Mouse (Mus musculus) spleen, embryonic (tissue): ENCODE results near the gene Bcor.

Source experiments
- CTCF ChIA-PET: fragments of 350-600 bp; sonication (Branson Sonifier 250); formaldehyde crosslinking; loops from one replicate; lab custom pipeline; 2022; lab: Charles Lee

Gene Bcor

GRCm38 (mm10) chrX:12072721-12073120, 87.4 kb downstream of the Bcor start:
- CTCF ChIA-PET = interaction anchor here (0.6 kb wide), 1 partner anchor 193 kb away, joined by 6 read pairs; no protein-coding TSS in a partner anchor

- CTCF ChIA-PET = no interaction called here
Observed at GRCm38 (mm10) chrX:12068978-12069724, 91.0 kb downstream of the Bcor start.

GRCm38 (mm10) chrX:12067851-12068510, 92.2 kb downstream of the Bcor start:
- CTCF ChIA-PET = no interaction called here

GRCm38 (mm10) chrX:12067031-12067430, 93.1 kb downstream of the Bcor start:
- CTCF ChIA-PET = no interaction called here

- CTCF ChIA-PET = no interaction called here
Observed at GRCm38 (mm10) chrX:12065782-12066181, 94.4 kb downstream of the Bcor start.

- CTCF ChIA-PET = no interaction called here
Observed at GRCm38 (mm10) chrX:12062932-12063260, 97.3 kb downstream of the Bcor start.

- CTCF ChIA-PET = no interaction called here
Observed at GRCm38 (mm10) chrX:12062121-12062931, 97.8 kb downstream of the Bcor start.

GRCm38 (mm10) chrX:12060848-12061247, 99.3 kb downstream of the Bcor start:
- CTCF ChIA-PET = no interaction called here

- CTCF ChIA-PET = no interaction called here
Observed at GRCm38 (mm10) chrX:12057210-12057609, 102.9 kb downstream of the Bcor start.

GRCm38 (mm10) chrX:12053315-12053914, 106.7 kb downstream of the Bcor start:
- CTCF ChIA-PET = interaction anchor here (0.7 kb wide), 1 partner anchor 105 kb away, joined by 3 read pairs; no protein-coding TSS in a partner anchor

GRCm38 (mm10) chrX:12052651-12053050, 107.5 kb downstream of the Bcor start:
- CTCF ChIA-PET = no interaction called here

- CTCF ChIA-PET = interaction anchor here (0.9 kb wide), 1 partner anchor 145 kb away, joined by 3 read pairs; no protein-coding TSS in a partner anchor
Observed at GRCm38 (mm10) chrX:12048721-12049120, 111.4 kb downstream of the Bcor start.

- CTCF ChIA-PET = no interaction called here
Observed at GRCm38 (mm10) chrX:12048166-12048565, 112.0 kb downstream of the Bcor start.

- CTCF ChIA-PET = interaction anchor here (0.6 kb wide), 1 partner anchor 27 kb away, joined by 3 read pairs; no protein-coding TSS in a partner anchor
Observed at GRCm38 (mm10) chrX:12047223-12047911, 112.8 kb downstream of the Bcor start.

- CTCF ChIA-PET = no interaction called here
Observed at GRCm38 (mm10) chrX:12046676-12047075, 113.5 kb downstream of the Bcor start.

GRCm38 (mm10) chrX:12043352-12043751, 116.8 kb downstream of the Bcor start:
- CTCF ChIA-PET = no interaction called here

- CTCF ChIA-PET = no interaction called here
Observed at GRCm38 (mm10) chrX:12041453-12041852, 118.7 kb downstream of the Bcor start.

GRCm38 (mm10) chrX:12014726-12015464, 145.3 kb downstream of the Bcor start:
- CTCF ChIA-PET = no interaction called here

- CTCF ChIA-PET = no interaction called here
Observed at GRCm38 (mm10) chrX:12010660-12011059, 149.5 kb downstream of the Bcor start.

- CTCF ChIA-PET = no interaction called here
Observed at GRCm38 (mm10) chrX:12009046-12009445, 151.1 kb downstream of the Bcor start.
